Mouse (Mus musculus): ENCODE measurements around the gene Kcnq2. TPM values are rescaled to one million over a fixed set of nuclear protein-coding genes. Genes with fewer than 3 reads are reported as not detected.
A peak's percentile ranks its signal among the peaks of the same experiment; 100 is the strongest.

The Kcnq2 gene
- polyA plus RNA-seq, 1 experiment from 2014 or later, result 0.10 TPM

GRCm38 (mm10) chr2:181102161-181102560 is 32.9 kb downstream of the Kcnq2 start:
- no peak for TF ChIP-seq CTCF (IDR thresholded peaks at IDR 0.05)
- ChIA-PET POLR2A (no interaction called here), CTCF (no interaction called here)
- no peak for ATAC-seq
- in situ Hi-C loops (cut with MboI; ENCODE audit: low pct_unique_long_range_greater_than_20kb), result no loop called here
- peaks cover 24% of the 10 kb centered on the region for H3K27me3 ChIP-seq
- no peak for DNase-seq (ENCODE audit: low read depth, low spot score)

DNA sequence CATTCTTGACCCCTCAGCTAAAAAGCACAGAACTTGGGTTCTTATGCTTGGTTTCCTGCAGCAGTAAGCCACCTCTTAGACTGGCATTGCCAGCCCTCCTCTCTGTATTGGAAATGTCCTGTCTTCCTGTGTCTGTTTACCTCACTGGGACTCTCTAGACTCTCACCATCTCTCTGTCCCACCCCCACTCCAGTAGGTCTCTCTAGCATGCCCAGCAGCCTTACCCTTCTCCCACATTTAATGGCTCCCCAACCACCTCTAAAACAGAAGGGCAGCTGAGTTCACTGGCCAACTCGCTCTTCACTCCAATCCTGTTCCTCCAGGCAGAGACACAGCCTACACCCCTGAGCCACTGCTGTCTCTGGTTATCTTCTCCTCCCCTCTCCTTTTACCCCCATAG is 33.5 kb downstream of the Kcnq2 start:
- TF ChIP-seq CTCF (IDR thresholded peaks at IDR 0.05), result no peak
- CTCF ChIA-PET, result no interaction called here

GRCm38 (mm10) chr2:181100087-181100486 is 35.0 kb downstream of the Kcnq2 start:
- in situ Hi-C loops (cut with MboI; ENCODE audit: low pct_unique_long_range_greater_than_20kb), result no loop called here
- TF ChIP-seq CTCF (IDR thresholded peaks at IDR 0.05), result no peak
- no peak for DNase-seq (ENCODE audit: low read depth, low spot score)
- H3K27me3 ChIP-seq, result peaks cover 21% of the 10 kb centered on the region
- CTCF ChIA-PET, result no interaction called here
- POLR2A ChIA-PET, result no interaction called here
- ATAC-seq, result no peak

More for the DNA sequence above, 33.5 kb downstream of the Kcnq2 start:
- ATAC-seq (no peak), DNase-seq (ENCODE audit: low read depth, low spot score) (no peak)
- peaks cover 19% of the 10 kb centered on the region for H3K27me3 ChIP-seq
- in situ Hi-C loops (cut with MboI; ENCODE audit: low pct_unique_long_range_greater_than_20kb), result no loop called here
- POLR2A ChIA-PET, result no interaction called here

DNA sequence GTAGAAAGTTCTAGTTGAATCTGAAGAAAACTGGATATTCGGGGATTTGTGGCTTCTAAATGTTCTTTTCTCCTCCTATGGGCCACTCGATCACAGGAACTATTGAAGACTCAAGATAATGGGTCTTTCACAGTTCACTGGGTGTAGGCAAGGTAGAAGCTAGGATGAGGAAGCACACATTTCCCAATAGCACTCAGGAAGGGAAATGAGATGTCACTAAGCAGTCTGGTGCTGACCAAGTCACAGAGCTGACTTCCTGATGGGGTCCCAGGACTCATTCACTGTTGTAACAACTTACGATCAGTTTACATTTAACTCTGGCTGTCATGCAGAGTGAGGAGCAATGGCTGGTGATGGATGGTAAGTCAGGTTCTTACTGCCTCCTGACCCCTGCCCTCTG is 45.0 kb downstream of the Kcnq2 start:
- DNase-seq (ENCODE audit: low read depth, low spot score), result no peak
- no peak for TF ChIP-seq CTCF (IDR thresholded peaks at IDR 0.05)
- POLR2A ChIA-PET, result no interaction called here
- in situ Hi-C loops (cut with MboI; ENCODE audit: low pct_unique_long_range_greater_than_20kb), result no loop called here
- ATAC-seq, result no peak
- CTCF ChIA-PET, result no interaction called here
- peaks cover 64% of the 10 kb centered on the region for H3K27me3 ChIP-seq

- in situ Hi-C loops (cut with MboI; ENCODE audit: low pct_unique_long_range_greater_than_20kb), result no loop called here
- DNase-seq (ENCODE audit: low read depth, low spot score), result no peak
- H3K27me3 ChIP-seq, result peaks cover 50% of the 10 kb centered on the region
- ChIA-PET CTCF (no interaction called here), POLR2A (no interaction called here)
- TF ChIP-seq CTCF (IDR thresholded peaks at IDR 0.05), result no peak
- ATAC-seq, result no peak
Measured at GRCm38 (mm10) chr2:181084997-181085396, 50.1 kb downstream of the Kcnq2 start.

- peaks cover 47% of the 10 kb centered on the region for H3K27me3 ChIP-seq
- ChIA-PET CTCF (no interaction called here), POLR2A (no interaction called here)
- no peak for TF ChIP-seq CTCF (IDR thresholded peaks at IDR 0.05)
- DNase-seq (ENCODE audit: low read depth, low spot score), result no peak
- in situ Hi-C loops (cut with MboI; ENCODE audit: low pct_unique_long_range_greater_than_20kb), result no loop called here
- ATAC-seq, result no peak
Measured at GRCm38 (mm10) chr2:181083945-181084344, 51.2 kb downstream of the Kcnq2 start.

- peaks cover 43% of the 10 kb centered on the region for H3K27me3 ChIP-seq
- DNase-seq (ENCODE audit: low read depth, low spot score) (no peak), ATAC-seq (peak; percentile 23)
- CTCF ChIA-PET, result interaction anchor here (1.4 kb wide), 1 partner anchor 21 kb away, joined by 3 read pairs; no protein-coding TSS in a partner anchor
- in situ Hi-C loops (cut with MboI; ENCODE audit: low pct_unique_long_range_greater_than_20kb), result no loop called here
- no peak for TF ChIP-seq CTCF (IDR thresholded peaks at IDR 0.05)
- POLR2A ChIA-PET, result no interaction called here
Measured at GRCm38 (mm10) chr2:181080886-181081285, 54.2 kb downstream of the Kcnq2 start.

- POLR2A ChIA-PET, result no interaction called here
- no peak for TF ChIP-seq CTCF (IDR thresholded peaks at IDR 0.05)
- CTCF ChIA-PET, result no interaction called here
- peaks cover 40% of the 10 kb centered on the region for H3K27me3 ChIP-seq
- ATAC-seq (no peak), DNase-seq (ENCODE audit: low read depth, low spot score) (no peak)
- in situ Hi-C loops (cut with MboI; ENCODE audit: low pct_unique_long_range_greater_than_20kb), result no loop called here
Measured at GRCm38 (mm10) chr2:181079518-181079917, 55.6 kb downstream of the Kcnq2 start.

DNA sequence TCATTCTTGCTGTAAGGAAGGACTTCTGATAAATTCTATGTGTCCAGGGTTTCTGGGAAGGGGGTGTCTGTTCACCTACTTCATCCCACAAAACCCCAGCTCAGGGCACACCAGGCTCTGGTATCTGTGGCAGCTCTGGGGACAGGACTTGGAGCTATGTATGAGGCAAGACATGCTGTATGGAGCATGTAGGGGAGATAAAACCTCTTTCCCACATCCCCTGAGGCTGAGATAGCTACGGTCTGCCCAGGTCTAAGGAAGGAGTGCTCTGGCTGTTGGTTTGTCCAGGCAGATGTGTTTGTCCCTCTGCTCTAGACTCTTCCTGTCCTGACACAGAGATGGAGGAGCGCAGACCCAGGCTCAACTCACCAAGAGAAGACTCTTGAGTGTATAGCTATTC is 56.2 kb downstream of the Kcnq2 start:
- ChIA-PET CTCF (no interaction called here), POLR2A (no interaction called here)
- DNase-seq (ENCODE audit: low read depth, low spot score) (no peak), ATAC-seq (no peak)
- peaks cover 40% of the 10 kb centered on the region for H3K27me3 ChIP-seq
- TF ChIP-seq CTCF (IDR thresholded peaks at IDR 0.05), result no peak
- in situ Hi-C loops (cut with MboI; ENCODE audit: low pct_unique_long_range_greater_than_20kb), result no loop called here

DNA sequence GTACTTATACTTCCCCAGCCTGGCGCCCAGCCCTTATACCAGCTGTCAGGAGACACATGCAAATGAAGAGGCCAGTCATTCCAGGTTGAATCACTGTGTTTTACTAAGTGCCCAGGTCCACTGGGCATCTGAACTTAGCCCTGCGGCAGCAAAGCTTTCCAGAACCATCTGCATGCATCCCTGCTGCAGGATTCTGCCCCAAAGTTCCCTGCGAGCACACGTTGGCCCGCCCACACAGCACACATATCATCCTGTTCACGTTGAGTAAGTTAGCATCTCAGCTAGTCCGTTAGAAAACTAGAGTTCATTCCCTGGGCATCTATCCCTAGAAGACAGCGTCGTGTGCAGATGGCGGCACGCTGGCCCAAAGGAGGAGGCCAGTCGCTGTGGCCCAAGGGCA is 59.6 kb downstream of the Kcnq2 start:
- in situ Hi-C loops (cut with MboI; ENCODE audit: low pct_unique_long_range_greater_than_20kb), result no loop called here
- ATAC-seq, result no peak
- DNase-seq (ENCODE audit: low read depth, low spot score), result no peak
- CTCF ChIA-PET, result no interaction called here
- POLR2A ChIA-PET, result interaction anchor here (0.6 kb wide), 1 partner anchor 60 kb away, joined by 3 read pairs; the partner anchor contains the start of gene Kcnq2
- H3K27me3 ChIP-seq, result peaks cover 41% of the 10 kb centered on the region
- TF ChIP-seq CTCF (IDR thresholded peaks at IDR 0.05), result no peak

- DNase-seq (ENCODE audit: low read depth, low spot score) (no peak), ATAC-seq (no peak)
- in situ Hi-C loops (cut with MboI; ENCODE audit: low pct_unique_long_range_greater_than_20kb), result no loop called here
- ChIA-PET CTCF (no interaction called here), POLR2A (no interaction called here)
- no peak for TF ChIP-seq CTCF (IDR thresholded peaks at IDR 0.05)
- peaks cover 44% of the 10 kb centered on the region for H3K27me3 ChIP-seq
Measured at GRCm38 (mm10) chr2:181072403-181072714, 62.7 kb downstream of the Kcnq2 start.

DNA sequence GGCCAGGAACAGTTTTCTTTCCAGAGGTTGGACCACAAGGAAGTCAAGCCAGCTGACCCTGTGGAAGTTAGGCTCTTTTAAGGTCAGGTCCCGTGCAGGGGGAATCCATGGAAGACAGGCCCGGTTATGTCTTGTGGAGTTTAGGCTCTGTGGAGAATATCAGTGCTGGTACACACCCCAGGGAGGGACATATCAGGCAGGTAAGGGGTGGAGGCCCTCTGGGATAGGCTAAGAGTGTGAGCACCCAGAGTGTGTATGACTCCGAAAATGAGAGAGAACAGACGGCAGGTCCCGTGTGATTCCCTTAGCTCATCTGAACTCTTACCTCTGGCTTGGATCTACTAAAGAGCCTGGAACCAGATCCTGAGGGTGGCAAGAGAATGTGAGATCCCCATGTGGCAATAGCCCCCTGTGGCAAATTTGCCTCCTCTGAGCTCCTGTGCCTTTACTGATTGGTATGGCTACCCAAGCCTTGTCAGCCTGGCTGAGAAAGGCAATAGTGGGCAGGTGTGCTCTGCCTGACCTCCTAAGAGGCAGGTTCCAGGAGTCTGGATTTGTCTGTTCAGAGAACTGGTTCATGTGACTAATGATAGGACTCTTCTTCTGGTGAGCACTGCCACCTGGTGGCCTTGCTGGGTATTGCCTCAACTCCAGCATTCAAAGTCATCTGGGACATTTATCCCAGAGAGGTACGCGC is 63.2 kb downstream of the Kcnq2 start:
- ATAC-seq, result peak; percentile 44
- POLR2A ChIA-PET, result no interaction called here
- TF ChIP-seq CTCF (IDR thresholded peaks at IDR 0.05), result peak; percentile 93
- CTCF ChIA-PET, result no interaction called here
- H3K27me3 ChIP-seq, result peaks cover 45% of the 10 kb centered on the region
- DNase-seq (ENCODE audit: low read depth, low spot score), result peak; percentile 19
- in situ Hi-C loops (cut with MboI; ENCODE audit: low pct_unique_long_range_greater_than_20kb), result no loop called here

Data from Patski (cell line).